Mouse (Mus musculus) brain, embryonic 14.5 days (tissue): ENCODE results near the gene Cdpf1. TPM values are rescaled to one million over a fixed set of nuclear protein-coding genes. Genes with fewer than 3 reads are reported as not detected.
A peak's percentile ranks its signal among the peaks of the same experiment; 100 is the strongest.

Experiments
- DNase-seq: peaks from one replicate; pipeline ENCODE4 v3.0.0-alpha.2; 2011; ENCODE audit warnings: low read depth
- CTCF ChIP-seq: fragments of 200-500 bp; IDR thresholded peaks from 2 replicates; pipeline ENCODE4 v1.5.1; 2012; ENCODE audit warnings: inconsistent platforms, mild to moderate bottlenecking, moderate library complexity, borderline replicate concordance; ENCODE audit not compliant: insufficient read depth, insufficient read length; ENCODE audit errors: extremely low read depth
- POLR2A ChIP-seq: fragments of 200-500 bp; IDR thresholded peaks from 2 replicates; pipeline ENCODE4 v1.6.1; 2012; ENCODE audit warnings: mild to moderate bottlenecking, inconsistent platforms, borderline replicate concordance; ENCODE audit not compliant: poor library complexity, insufficient read depth, insufficient read length, severe bottlenecking; ENCODE audit errors: extremely low read depth
- polyA plus RNA-seq: library from polyadenylated mRNA; depleted of rRNA; stranded (reverse); fragments of >200 nt; gene quantifications from 2 replicates; pipeline ENCODE4 v1.2.3, GENCODE M21; 2012; rRNA removed

Cdpf1 gene
- polyA plus RNA-seq, 1 experiment = 14.3 TPM

GRCm38 (mm10) chr15:85775001-85775400 lies 36.5 kb downstream of the Cdpf1 start:
- no peak for TF ChIP-seq POLR2A
- no peak for TF ChIP-seq CTCF

GRCm38 (mm10) chr15:85774419-85774818 lies 37.1 kb downstream of the Cdpf1 start:
- DNase-seq = no peak
- TF ChIP-seq CTCF (no peak), POLR2A (no peak)

More at GRCm38 (mm10) chr15:85775001-85775400, 36.5 kb downstream of the Cdpf1 start:
- DNase-seq = no peak

- TF ChIP-seq CTCF (no peak), POLR2A (no peak)
These were observed 39.3 kb downstream of the Cdpf1 start for GRCm38 (mm10) chr15:85772146-85772740.

GRCm38 (mm10) chr15:85771306-85772121 lies 40.0 kb downstream of the Cdpf1 start:
- TF ChIP-seq POLR2A = no peak
- TF ChIP-seq CTCF = no peak
- no peak for DNase-seq

More at GRCm38 (mm10) chr15:85772146-85772740, 39.3 kb downstream of the Cdpf1 start:
- DNase-seq = no peak

GRCm38 (mm10) chr15:85768991-85769390 lies 42.5 kb downstream of the Cdpf1 start:
- TF ChIP-seq CTCF (no peak), POLR2A (no peak)
- DNase-seq = no peak

- no peak for TF ChIP-seq CTCF
- TF ChIP-seq POLR2A = no peak
- no peak for DNase-seq
These were observed 44.8 kb downstream of the Cdpf1 start for GRCm38 (mm10) chr15:85766677-85767076.

GRCm38 (mm10) chr15:85765022-85765421 lies 46.5 kb downstream of the Cdpf1 start:
- TF ChIP-seq CTCF (no peak), POLR2A (no peak)
- DNase-seq = no peak

GRCm38 (mm10) chr15:85762761-85763160 lies 48.7 kb downstream of the Cdpf1 start:
- no peak for DNase-seq
- no peak for TF ChIP-seq CTCF

- DNase-seq = no peak
- peak; percentile 16; the same call in 1 of the 2 replicates for TF ChIP-seq CTCF
- no peak for TF ChIP-seq POLR2A
These were observed 53.7 kb downstream of the Cdpf1 start for GRCm38 (mm10) chr15:85757768-85758167.

Other genes with a start within 250 kb of the Cdpf1 start
- 56.4 and 72.5 TPM in 2 replicates for gene Wnt7b, start 229.2 kb downstream of the Cdpf1 start, polyA plus RNA-seq
- gene Ppara, start 76.7 kb downstream of the Cdpf1 start, polyA plus RNA-seq = 0.14 and 0.46 TPM in 2 replicates
- gene Pkdrej, start 10.0 kb upstream of the Cdpf1 start, polyA plus RNA-seq = 0.06 and 0.14 TPM in 2 replicates
- 3.0 and 3.3 TPM in 2 replicates for gene Ttc38, start 20.6 kb upstream of the Cdpf1 start, polyA plus RNA-seq
- gene Gtse1, start 48.0 kb upstream of the Cdpf1 start, polyA plus RNA-seq = 11.5 and 20.6 TPM in 2 replicates
- gene Trmu, start 67.6 kb upstream of the Cdpf1 start, polyA plus RNA-seq = 57.4 and 75.2 TPM in 2 replicates
- 17.6 and 21.3 TPM in 2 replicates for gene Celsr1, start 222.1 kb upstream of the Cdpf1 start, polyA plus RNA-seq
- 64.7 and 74.6 TPM in 2 replicates for gene Gramd4, start 246.0 kb upstream of the Cdpf1 start, polyA plus RNA-seq